Mouse (Mus musculus) cerebellum, postnatal 36 days (tissue): ENCODE data around the gene Wdr83.
A peak's percentile ranks its signal among the peaks of the same experiment; 100 is the strongest.

Experiments
- DNase-seq, 2 experiments: peaks; one replicate each; pipeline ENCODE4 v3.0.0; 2021 to 2022; ENCODE audit warnings: mixed read lengths in 2 of 2

Wdr83 gene

GRCm38 (mm10) chr8:85076001-85076400 is 5.1 kb downstream of the Wdr83 start:
- DNase-seq = peak; percentile 59 to 61

GRCm38 (mm10) chr8:85074617-85075016 is 6.5 kb downstream of the Wdr83 start:
- DNase-seq = no peak

GRCm38 (mm10) chr8:85074167-85074566 is 6.9 kb downstream of the Wdr83 start:
- no peak for DNase-seq

GRCm38 (mm10) chr8:85073041-85073612 is 8.0 kb downstream of the Wdr83 start:
- no peak for DNase-seq

GRCm38 (mm10) chr8:85072364-85072929 is 8.7 kb downstream of the Wdr83 start:
- no peak for DNase-seq

GRCm38 (mm10) chr8:85071514-85072281 is 9.4 kb downstream of the Wdr83 start, which contains the start of gene Dhps:
TSS of gene Dhps (plus strand) at chr8:85071757.
- DNase-seq = peak; percentile 88 to 90

GRCm38 (mm10) chr8:85071041-85071440 is 10.1 kb downstream of the Wdr83 start:
- no peak for DNase-seq

- no peak for DNase-seq
Measured at GRCm38 (mm10) chr8:85067982-85068381, 13.1 kb downstream of the Wdr83 start, which contains the start of gene Gm5741. TSS of gene Gm5741 (minus strand) at chr8:85067982.

- no peak for DNase-seq
Measured at GRCm38 (mm10) chr8:85067155-85067554, 14.0 kb downstream of the Wdr83 start.

GRCm38 (mm10) chr8:85065213-85065612 is 15.9 kb downstream of the Wdr83 start:
- DNase-seq = no peak

- no peak for DNase-seq
Measured at GRCm38 (mm10) chr8:85062603-85063002, 18.5 kb downstream of the Wdr83 start.

- DNase-seq = peak; percentile 90 to 95
Measured at GRCm38 (mm10) chr8:85059879-85060616, 21.1 kb downstream of the Wdr83 start, which contains the start of gene Fbxw9. TSS of gene Fbxw9 (plus strand) at chr8:85060055.

- no peak for DNase-seq
Measured at GRCm38 (mm10) chr8:85057367-85057766, 23.7 kb downstream of the Wdr83 start.

- no peak for DNase-seq
Measured at GRCm38 (mm10) chr8:85043619-85044018, 37.5 kb downstream of the Wdr83 start.

GRCm38 (mm10) chr8:85037681-85038531 is 43.2 kb downstream of the Wdr83 start:
- DNase-seq = peak; percentile 36 to 39

GRCm38 (mm10) chr8:85037366-85037680 is 43.8 kb downstream of the Wdr83 start:
- DNase-seq = no peak

- peak; percentile 91 to 94 for DNase-seq
Measured at GRCm38 (mm10) chr8:85036718-85037365, 44.3 kb downstream of the Wdr83 start, which contains the start of gene Tnpo2. TSS of gene Tnpo2 (plus strand) at chr8:85036915.

GRCm38 (mm10) chr8:85036381-85036717 is 44.8 kb downstream of the Wdr83 start:
- DNase-seq = no peak

- DNase-seq = no peak
Measured at GRCm38 (mm10) chr8:85035728-85036310, 45.3 kb downstream of the Wdr83 start.

GRCm38 (mm10) chr8:85035165-85035727 is 45.9 kb downstream of the Wdr83 start:
- no peak for DNase-seq

- DNase-seq = peak; percentile 66 to 67
Measured at GRCm38 (mm10) chr8:85034764-85035163, 46.3 kb downstream of the Wdr83 start.
